Mouse (Mus musculus) thymus, postnatal 4 days (tissue): ENCODE results near the gene Krt84.

ENCODE experiments used
- DNase-seq: peaks from one replicate; pipeline ENCODE4 v3.0.0; 2021

Krt84 gene

GRCm38 (mm10) chr15:101494203-101494602 lies 38.4 kb downstream of the Krt84 start:
- DNase-seq, result no peak

GRCm38 (mm10) chr15:101493713-101494112 lies 38.9 kb downstream of the Krt84 start:
- no peak for DNase-seq

- no peak for DNase-seq
These were observed 39.9 kb downstream of the Krt84 start for GRCm38 (mm10) chr15:101492718-101493117.

GRCm38 (mm10) chr15:101491431-101491830 lies 41.2 kb downstream of the Krt84 start, which contains the start of gene Krt83:
Gene Krt83, minus strand, starts transcription at chr15:101491512.
- DNase-seq, result no peak

- DNase-seq, result peak; percentile 56
These were observed 46.5 kb downstream of the Krt84 start for GRCm38 (mm10) chr15:101485911-101486635.

GRCm38 (mm10) chr15:101484939-101485338 lies 47.7 kb downstream of the Krt84 start:
- DNase-seq, result no peak

- DNase-seq, result no peak
These were observed 49.0 kb downstream of the Krt84 start for GRCm38 (mm10) chr15:101483646-101484045.

GRCm38 (mm10) chr15:101482056-101482455 lies 50.6 kb downstream of the Krt84 start:
- DNase-seq, result no peak

GRCm38 (mm10) chr15:101479666-101480060 lies 53.0 kb downstream of the Krt84 start:
- peak; percentile 38 for DNase-seq

- peak; percentile 93 for DNase-seq
These were observed 53.5 kb downstream of the Krt84 start for GRCm38 (mm10) chr15:101479007-101479665.
